Mouse (Mus musculus): Measurements from ENCODE around the gene Gm14744. TPM values are rescaled to one million over a fixed set of nuclear protein-coding genes. Genes with fewer than 3 reads are reported as not detected.
"Not testable (repeated sequence)": the region's sequence is repeated elsewhere in the genome, so short reads cannot be mapped to it uniquely, and the experiment has no call there.

Gene Gm14744
- not detected in 2 replicates for polyA plus RNA-seq (2012; ENCODE audit: insufficient read depth, insufficient read length, missing spikeins)

- not testable (repeated sequence) for H3K4me1 ChIP-seq (ENCODE audit: control insufficient read depth, insufficient read depth, insufficient read length, low read length); H3K27ac ChIP-seq (replicated peaks; ENCODE audit: low read depth, low read length); H3K4me3 ChIP-seq (ENCODE audit: insufficient read depth, low read depth, low read length)
Measured at GRCm38 (mm10) chrX:77864458-77864857, at the start of gene Gm14744. Gene Gm14744, plus strand, starts transcription at chrX:77864758.

GRCm38 (mm10) chrX:77853523-77853922, 11.0 kb upstream of the Gm14744 start, which contains the start of gene Pbsn:
Gene Pbsn, minus strand, starts transcription at chrX:77853623.
- Histone ChIP-seq H3K27ac (replicated peaks; ENCODE audit: low read depth, low read length) (no peak within 1 kb of the TSS), H3K4me3 (ENCODE audit: insufficient read depth, low read depth, low read length) (no peak within 1 kb of the TSS), H3K4me1 (ENCODE audit: control insufficient read depth, insufficient read depth, insufficient read length, low read length) (no peaks in the 10 kb centered on the region)

GRCm38 (mm10) chrX:77880033-77880432, 15.5 kb downstream of the Gm14744 start:
- not testable (repeated sequence) for H3K4me3 ChIP-seq (ENCODE audit: insufficient read depth, low read depth, low read length); H3K27ac ChIP-seq (replicated peaks; ENCODE audit: low read depth, low read length); H3K4me1 ChIP-seq (ENCODE audit: control insufficient read depth, insufficient read depth, insufficient read length, low read length)

Other genes with a start within 250 kb of the Gm14744 start
- gene Prkx, start 68.5 kb upstream of the Gm14744 start, polyA plus RNA-seq (2012; ENCODE audit: insufficient read depth, insufficient read length, missing spikeins): 8.0 and 8.1 TPM in 2 replicates
- not detected in 2 replicates for gene Pbsn, start 11.1 kb upstream of the Gm14744 start, polyA plus RNA-seq (2012; ENCODE audit: insufficient read depth, insufficient read length, missing spikeins)
- gene 5430402E10Rik, start 60.3 kb downstream of the Gm14744 start, polyA plus RNA-seq (2012; ENCODE audit: insufficient read depth, insufficient read length, missing spikeins): not detected in 2 replicates
- not detected in 2 replicates for gene Obp1a, start 226.6 kb downstream of the Gm14744 start, polyA plus RNA-seq (2012; ENCODE audit: insufficient read depth, insufficient read length, missing spikeins)

Measured in brown adipose tissue, adult 24 weeks (tissue).